Mouse (Mus musculus): ENCODE data around the gene Gramd1b. TPM values are rescaled to one million over a fixed set of nuclear protein-coding genes. Genes with fewer than 3 reads are reported as not detected.

Gramd1b gene
- total RNA-seq (2014; rRNA removed; ENCODE audit: low replicate concordance) (7.3 and 17.4 TPM in 2 replicates), polyA plus RNA-seq (2015; fragmentation: Nextera tagmentation; extraction: Ambion mirVana) (3.2 and 4.5 TPM in 2 replicates)

DNA sequence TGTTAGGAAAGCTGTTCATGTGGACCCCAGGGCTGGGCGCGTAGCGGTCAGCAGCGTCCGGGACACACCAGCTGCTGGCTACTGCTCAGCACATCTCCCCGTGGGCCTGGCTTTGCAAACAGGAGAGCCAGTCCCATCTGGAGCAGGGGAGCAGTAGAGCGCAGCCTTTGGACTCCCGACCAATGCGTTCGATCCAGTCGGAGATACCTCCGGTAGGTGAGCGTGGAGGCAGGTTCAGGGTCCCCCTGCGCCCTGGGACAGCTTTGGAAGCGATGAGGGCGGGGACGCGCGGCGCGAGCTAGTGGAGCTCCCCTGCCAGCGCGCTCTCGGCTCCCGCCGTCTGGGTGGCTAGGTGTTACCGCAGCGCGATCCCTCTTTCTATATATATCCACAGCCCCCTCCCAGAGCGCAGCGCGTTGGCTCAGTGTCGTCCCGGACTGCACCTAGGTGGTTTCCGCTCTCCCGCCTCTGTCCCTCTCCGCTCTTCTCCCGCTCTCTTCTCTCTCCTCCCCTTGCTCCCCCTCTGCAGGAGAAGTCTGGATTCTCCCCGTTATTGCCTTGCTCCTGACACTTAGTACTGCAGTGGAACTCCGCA lies at the start of gene Gramd1b:
Gene Gramd1b (minus strand): TSS at position 357 of the 595 bp plus-strand sequence.
- Histone ChIP-seq H3K4me1 (ENCODE audit: control insufficient read depth, insufficient read depth) (0 out of 2 replicates have a peak, but pooled peaks cover 4% of the 10 kb centered on the region), H3K27ac (ENCODE audit: low read depth) (no peak within 1 kb of the TSS), H3K27me3 (ENCODE audit: control insufficient read depth, insufficient read depth, low read length) (peaks cover 7% of the 10 kb centered on the region; the same call in 1 of the 2 replicates), H3K9me3 (replicated peaks; ENCODE audit: control insufficient read depth, low read length) (no peaks in the 10 kb centered on the region), H3K4me2 (ENCODE audit: low read depth, low read length) (peak within 1 kb of the TSS; percentile 74), H3K36me3 (replicated peaks; ENCODE audit: control insufficient read depth, insufficient read depth, low read length) (no peaks in the 10 kb centered on the region), H3K9ac (replicated peaks; ENCODE audit: low read depth, low read length) (no peak within 1 kb of the TSS; the same call in 1 of the 2 replicates), H3K4me3 (ENCODE audit: low read depth, low read length) (peak within 1 kb of the TSS; percentile 54)
- no peak for TF ChIP-seq EP300 (IDR thresholded peaks at IDR 0.05; ENCODE audit: low read depth)
- TF ChIP-seq CTCF (IDR thresholded peaks at IDR 0.05; ENCODE audit: low read depth): no peak
- WGBS: 2% methylated on average over 40 of the region's 40 CpGs
- DNase-seq (ENCODE audit: low spot score): peak; percentile 57
- peak; percentile 84 for ATAC-seq (ENCODE audit: insufficient read depth, low read depth)

DNA sequence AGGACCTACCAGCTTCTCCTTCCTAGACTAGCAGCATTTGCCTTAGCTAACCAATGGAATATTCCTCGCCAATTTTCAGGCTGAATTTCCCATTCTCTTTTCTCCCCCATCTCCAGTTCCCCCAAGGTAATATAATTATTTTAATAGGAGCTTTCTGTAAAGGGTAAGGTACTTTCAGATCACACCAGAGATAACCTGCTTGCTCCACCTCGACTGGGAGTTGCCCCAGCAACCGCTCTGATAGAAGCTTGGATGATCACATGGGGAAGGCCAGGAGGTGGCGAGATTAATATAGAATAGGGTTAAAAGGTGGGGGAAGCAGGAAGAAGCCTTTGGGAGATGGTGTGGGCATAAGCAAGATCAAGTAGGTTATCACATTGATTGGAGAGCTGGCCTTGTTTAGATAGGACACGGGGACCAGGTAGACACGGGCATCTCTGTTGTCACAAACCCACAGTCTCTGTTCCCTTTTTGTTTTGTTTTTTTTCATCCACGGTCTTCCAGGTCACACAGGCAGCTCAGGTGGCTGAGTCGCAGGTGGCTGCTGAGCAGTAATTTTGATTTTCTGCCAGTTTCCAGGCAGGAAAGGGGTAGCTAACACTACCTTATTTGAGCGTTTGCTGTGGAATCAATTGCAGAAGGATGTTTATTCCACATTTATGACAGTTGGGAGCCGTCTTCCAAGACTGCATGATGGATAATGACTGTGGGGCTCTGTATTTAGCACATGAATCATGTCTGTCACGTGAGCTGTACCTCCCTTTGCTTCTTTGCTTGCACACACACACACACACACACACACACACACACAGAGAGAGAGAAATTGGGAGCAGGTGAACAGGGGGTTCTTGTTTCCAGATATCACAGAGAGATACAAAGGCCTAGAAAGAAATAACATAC lies 47.8 kb upstream of the Gramd1b start:
- peaks cover 13% of the 10 kb centered on the region; the same call in 1 of the 2 replicates for H3K4me1 ChIP-seq (ENCODE audit: control insufficient read depth, insufficient read depth)
- no peak overlapping the region for H3K4me3 ChIP-seq (ENCODE audit: low read depth, low read length)
- TF ChIP-seq EP300 (IDR thresholded peaks at IDR 0.05; ENCODE audit: low read depth) (no peak), CTCF (IDR thresholded peaks at IDR 0.05; ENCODE audit: low read depth) (no peak)
- no peaks in the 10 kb centered on the region for H3K9me3 ChIP-seq (replicated peaks; ENCODE audit: control insufficient read depth, low read length)
- ATAC-seq (ENCODE audit: insufficient read depth, low read depth): no peak
- DNase-seq (ENCODE audit: low spot score): no peak
- no peak overlapping the region for H3K9ac ChIP-seq (replicated peaks; ENCODE audit: low read depth, low read length)
- 70% methylated on average over 11 of the region's 11 CpGs for WGBS
- no peaks in the 10 kb centered on the region for H3K27me3 ChIP-seq (ENCODE audit: control insufficient read depth, insufficient read depth, low read length)
- no peak overlapping the region for H3K4me2 ChIP-seq (ENCODE audit: low read depth, low read length)
- no peaks in the 10 kb centered on the region for H3K36me3 ChIP-seq (replicated peaks; ENCODE audit: control insufficient read depth, insufficient read depth, low read length)
- H3K27ac ChIP-seq (ENCODE audit: low read depth): no peak overlapping the region

DNA sequence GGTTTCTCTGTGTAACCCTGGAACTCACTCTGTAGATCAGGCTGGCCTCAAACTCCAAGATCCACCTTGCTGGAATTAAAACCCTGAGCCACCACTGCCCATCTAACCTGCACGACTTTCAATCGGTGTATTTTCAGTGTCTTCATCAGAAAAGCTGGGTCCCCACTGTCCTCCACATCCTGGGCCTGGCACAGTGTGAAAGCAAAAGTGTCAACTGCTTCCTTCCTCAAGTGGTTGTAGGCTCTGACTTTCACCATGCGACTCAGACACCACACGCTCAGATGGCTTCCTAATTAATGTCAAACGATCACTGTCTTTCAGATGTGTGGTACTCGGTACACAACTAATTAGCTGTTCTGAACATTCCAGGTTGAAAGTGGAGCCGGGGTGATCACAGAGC lies 45.9 kb upstream of the Gramd1b start:
- Histone ChIP-seq H3K4me3 (ENCODE audit: low read depth, low read length) (no peak overlapping the region), H3K36me3 (replicated peaks; ENCODE audit: control insufficient read depth, insufficient read depth, low read length) (no peaks in the 10 kb centered on the region), H3K9ac (replicated peaks; ENCODE audit: low read depth, low read length) (no peak overlapping the region), H3K27me3 (ENCODE audit: control insufficient read depth, insufficient read depth, low read length) (no peaks in the 10 kb centered on the region), H3K4me2 (ENCODE audit: low read depth, low read length) (no peak overlapping the region), H3K4me1 (ENCODE audit: control insufficient read depth, insufficient read depth) (peaks cover 13% of the 10 kb centered on the region; the same call in 1 of the 2 replicates), H3K9me3 (replicated peaks; ENCODE audit: control insufficient read depth, low read length) (no peaks in the 10 kb centered on the region), H3K27ac (ENCODE audit: low read depth) (no peak overlapping the region)
- TF ChIP-seq CTCF (IDR thresholded peaks at IDR 0.05; ENCODE audit: low read depth) (no peak), EP300 (IDR thresholded peaks at IDR 0.05; ENCODE audit: low read depth) (no peak)
- no peak for ATAC-seq (ENCODE audit: insufficient read depth, low read depth)
- WGBS: 76% methylated on average over 7 of the region's 7 CpGs
- no peak for DNase-seq (ENCODE audit: low spot score)

DNA sequence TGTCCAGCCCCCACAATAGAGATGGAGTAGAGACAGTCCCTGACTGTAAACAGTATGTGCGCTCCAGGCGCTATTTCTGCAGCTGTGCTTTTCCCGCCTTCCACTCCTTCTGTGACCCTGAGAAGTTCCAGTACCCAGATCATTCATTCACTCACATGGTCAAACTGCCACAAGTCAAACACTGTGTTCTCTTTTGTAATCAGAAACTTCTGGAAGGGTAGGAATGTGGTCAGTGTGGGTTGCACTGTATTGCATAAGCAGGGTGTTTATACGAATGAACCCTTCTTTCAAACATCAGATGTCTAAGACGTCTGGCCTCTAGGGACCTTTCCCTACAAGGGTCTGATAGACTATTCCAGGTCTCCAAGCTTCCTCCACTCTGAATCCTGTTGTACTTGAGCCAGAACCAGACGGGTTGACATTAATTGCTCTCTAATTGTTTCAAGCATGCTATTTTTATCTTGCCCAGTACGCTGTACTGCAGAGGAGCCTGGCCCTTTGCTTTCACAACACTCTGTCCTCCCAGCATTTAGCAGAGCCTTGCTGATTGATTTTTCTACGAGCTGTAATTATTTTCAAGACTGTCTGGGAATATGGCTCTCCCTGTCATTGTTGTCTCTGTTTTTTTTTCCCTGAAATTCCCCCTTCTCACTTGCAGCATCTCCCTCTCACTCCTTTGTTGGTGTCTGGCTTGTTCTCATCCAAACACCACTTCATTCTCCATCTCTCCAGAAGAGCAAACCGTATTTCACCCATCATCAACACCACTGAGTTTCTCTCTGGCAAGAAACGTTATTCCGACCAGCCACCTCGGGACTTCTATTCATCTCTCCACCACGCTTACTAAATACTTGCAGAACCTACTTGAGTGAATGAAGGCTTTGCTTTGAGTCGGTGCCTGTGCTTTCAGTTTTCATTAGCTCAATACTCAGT lies 44.1 kb upstream of the Gramd1b start:
- DNase-seq (ENCODE audit: low spot score) (peak; percentile 65), ATAC-seq (ENCODE audit: insufficient read depth, low read depth) (peak; percentile 88)
- H3K27ac ChIP-seq (ENCODE audit: low read depth): peak overlapping the region; percentile 81
- H3K9ac ChIP-seq (replicated peaks; ENCODE audit: low read depth, low read length): no peak overlapping the region
- peak overlapping the region; percentile 38 for H3K4me2 ChIP-seq (ENCODE audit: low read depth, low read length)
- no peaks in the 10 kb centered on the region for H3K27me3 ChIP-seq (ENCODE audit: control insufficient read depth, insufficient read depth, low read length)
- TF ChIP-seq EP300 (IDR thresholded peaks at IDR 0.05; ENCODE audit: low read depth): no peak
- TF ChIP-seq CTCF (IDR thresholded peaks at IDR 0.05; ENCODE audit: low read depth): no peak
- no peaks in the 10 kb centered on the region for H3K9me3 ChIP-seq (replicated peaks; ENCODE audit: control insufficient read depth, low read length)
- 29% methylated on average over 14 of the region's 14 CpGs for WGBS
- H3K4me3 ChIP-seq (ENCODE audit: low read depth, low read length): no peak overlapping the region
- H3K4me1 ChIP-seq (ENCODE audit: control insufficient read depth, insufficient read depth): peaks cover 13% of the 10 kb centered on the region; the same call in 1 of the 2 replicates
- no peaks in the 10 kb centered on the region for H3K36me3 ChIP-seq (replicated peaks; ENCODE audit: control insufficient read depth, insufficient read depth, low read length)

DNA sequence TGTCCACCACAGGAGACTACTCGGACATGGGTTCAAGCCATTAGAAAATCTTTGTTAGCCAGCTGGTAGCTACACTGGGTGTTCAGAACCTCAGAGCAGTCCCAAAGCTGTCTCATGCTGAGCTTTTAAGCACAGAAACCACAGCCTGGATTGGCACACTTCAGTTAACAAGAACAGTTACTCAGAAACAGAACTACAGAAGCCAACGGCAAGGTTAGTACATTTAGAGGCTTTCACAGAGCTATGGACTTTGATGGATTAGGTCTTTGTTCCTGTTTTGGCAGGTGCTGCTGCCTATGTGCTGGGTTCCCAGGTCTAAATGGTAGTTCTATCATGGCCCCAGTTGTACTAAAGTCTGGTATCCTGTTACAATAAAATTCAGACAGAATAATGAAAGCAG lies 40.1 kb upstream of the Gramd1b start:
- no peak for ATAC-seq (ENCODE audit: insufficient read depth, low read depth)
- H3K9me3 ChIP-seq (replicated peaks; ENCODE audit: control insufficient read depth, low read length): no peaks in the 10 kb centered on the region
- 74% methylated on average over 2 of the region's 2 CpGs for WGBS
- no peaks in the 10 kb centered on the region for H3K27me3 ChIP-seq (ENCODE audit: control insufficient read depth, insufficient read depth, low read length)
- H3K4me2 ChIP-seq (ENCODE audit: low read depth, low read length): no peak overlapping the region
- peaks cover 23% of the 10 kb centered on the region for H3K4me1 ChIP-seq (ENCODE audit: control insufficient read depth, insufficient read depth)
- no peak for DNase-seq (ENCODE audit: low spot score)
- H3K36me3 ChIP-seq (replicated peaks; ENCODE audit: control insufficient read depth, insufficient read depth, low read length): no peaks in the 10 kb centered on the region
- no peak overlapping the region for H3K27ac ChIP-seq (ENCODE audit: low read depth)
- no peak overlapping the region for H3K9ac ChIP-seq (replicated peaks; ENCODE audit: low read depth, low read length)
- no peak overlapping the region for H3K4me3 ChIP-seq (ENCODE audit: low read depth, low read length)
- TF ChIP-seq CTCF (IDR thresholded peaks at IDR 0.05; ENCODE audit: low read depth) (no peak), EP300 (IDR thresholded peaks at IDR 0.05; ENCODE audit: low read depth) (no peak)

All from heart, postnatal 0 days (tissue).